Mouse (Mus musculus) forebrain, embryonic 14.5 days (tissue): Measurements from ENCODE around the gene Gart. TPM values are rescaled to one million over a fixed set of nuclear protein-coding genes. Genes with fewer than 3 reads are reported as not detected.

Source experiments
- ATAC-seq: fragments of 200-750 bp; cut with Nextera tagmentation; 2 replicates; pipeline ENCODE4 v1.8.0; 2017; ENCODE audit warnings: mild to moderate bottlenecking, moderate library complexity
- DNase-seq: peaks from one replicate; pipeline ENCODE4 v3.0.0-alpha.2; 2015; ENCODE audit warnings: low spot score
- H3K27ac ChIP-seq: fragments of 300-500 bp; sonication (generic); 2 replicates; pipeline ENCODE4 v1.5.1; 2014; ENCODE audit warnings: low read depth, mild to moderate bottlenecking, control low read depth, low read length, moderate library complexity
- H3K27me3 ChIP-seq: fragments of 300-500 bp; sonication (generic); replicated peaks from 2 replicates; pipeline ENCODE4 v1.6.1; 2014; ENCODE audit warnings: low read length, control low read depth, mixed read lengths; ENCODE audit not compliant: control insufficient read depth, insufficient read depth
- H3K36me3 ChIP-seq: fragments of 300-500 bp; sonication (generic); 2 replicates; pipeline ENCODE4 v1.6.1; 2014; ENCODE audit warnings: low read length, control low read depth; ENCODE audit not compliant: control insufficient read depth, insufficient read depth
- H3K4me1 ChIP-seq: fragments of 300-500 bp; sonication (generic); 2 replicates; pipeline ENCODE4 v1.6.1; 2014; ENCODE audit warnings: antibody characterized with exemption, low read length, control low read depth; ENCODE audit not compliant: control insufficient read depth, insufficient read depth
- H3K4me2 ChIP-seq: fragments of 300-500 bp; sonication (generic); 2 replicates; pipeline ENCODE4 v1.6.1; 2014; ENCODE audit warnings: mild to moderate bottlenecking, control low read depth, low read length
- H3K4me3 ChIP-seq: fragments of 300-500 bp; sonication (generic); 2 replicates; pipeline ENCODE4 v1.5.1; 2014; ENCODE audit warnings: low read depth, low read length, control low read depth
- H3K9ac ChIP-seq: fragments of 300-500 bp; sonication (generic); 2 replicates; pipeline ENCODE4 v1.6.1; 2014; ENCODE audit warnings: mild to moderate bottlenecking, low read length, control low read depth, moderate library complexity
- H3K9me3 ChIP-seq: fragments of 300-500 bp; sonication (generic); replicated peaks from 2 replicates; pipeline ENCODE4 v1.6.1; 2016; ENCODE audit warnings: low read length, control low read depth, mixed read lengths; ENCODE audit not compliant: control insufficient read depth
- WGBS: fragments of 180-500 bp; shearing (Covaris S2); extraction: QIAGEN DNeasy Blood & Tissue Kit; methylation state at CpG from one replicate; pipeline ENCODE4 v1.1.7; 2014; 5-methylcytosine and 5-hydroxymethylcytosine counted together
- polyA plus RNA-seq: library from polyadenylated mRNA; unstranded; fragments of >200 nt; fragmentation: Nextera tagmentation; extraction: Ambion mirVana; gene quantifications from 2 replicates; pipeline ENCODE4 v1.2.1, GENCODE M21; 2014

Gart gene
- polyA plus RNA-seq, 1 experiment from 2014 or later: 64.9 TPM

DNA sequence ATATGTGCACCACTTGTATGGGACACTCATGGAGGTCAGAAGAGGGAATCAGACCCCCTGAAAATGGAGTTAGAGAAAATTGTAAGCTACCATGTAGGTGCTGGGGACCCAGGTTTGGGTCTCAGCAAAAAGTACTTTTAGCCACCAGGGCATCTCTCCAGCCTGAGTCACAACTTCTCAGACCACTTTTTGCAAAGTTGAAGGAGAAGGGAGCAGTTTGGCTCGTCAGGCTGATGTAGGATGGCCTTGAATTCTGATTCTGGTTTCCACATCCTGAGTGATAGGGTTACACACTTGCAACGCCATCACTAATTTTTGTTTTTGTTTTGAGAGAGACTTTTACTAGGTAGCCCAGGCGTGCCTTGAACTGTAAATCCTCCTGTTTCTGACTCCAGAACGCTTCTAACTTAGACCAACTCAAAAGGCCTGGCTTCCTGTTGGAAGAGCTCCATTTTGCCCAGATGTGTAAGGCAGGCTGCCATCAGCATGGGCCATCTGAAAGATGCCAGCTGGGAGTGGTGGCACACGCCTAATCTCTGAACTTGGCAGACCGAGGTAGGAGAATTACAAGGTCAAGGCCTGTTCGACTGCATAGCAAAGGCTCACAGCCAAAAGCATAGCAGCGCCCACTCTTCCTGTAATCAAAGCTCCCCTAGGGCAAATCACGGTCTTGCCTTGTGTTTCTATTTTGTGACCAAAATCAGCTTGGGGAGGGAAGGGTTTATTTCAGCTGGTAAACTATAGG is 37.1 kb downstream of the Gart start:
- Histone ChIP-seq H3K27ac (no peak overlapping the region), H3K36me3 (no peaks in the 10 kb centered on the region), H3K4me1 (no peaks in the 10 kb centered on the region), H3K27me3 (no peaks in the 10 kb centered on the region), H3K4me3 (no peak overlapping the region), H3K9ac (no peak overlapping the region), H3K9me3 (no peaks in the 10 kb centered on the region), H3K4me2 (no peak overlapping the region)
- DNase-seq (no peak), ATAC-seq (no peak)
- WGBS: 82% methylated on average over 9 of the region's 9 CpGs

DNA sequence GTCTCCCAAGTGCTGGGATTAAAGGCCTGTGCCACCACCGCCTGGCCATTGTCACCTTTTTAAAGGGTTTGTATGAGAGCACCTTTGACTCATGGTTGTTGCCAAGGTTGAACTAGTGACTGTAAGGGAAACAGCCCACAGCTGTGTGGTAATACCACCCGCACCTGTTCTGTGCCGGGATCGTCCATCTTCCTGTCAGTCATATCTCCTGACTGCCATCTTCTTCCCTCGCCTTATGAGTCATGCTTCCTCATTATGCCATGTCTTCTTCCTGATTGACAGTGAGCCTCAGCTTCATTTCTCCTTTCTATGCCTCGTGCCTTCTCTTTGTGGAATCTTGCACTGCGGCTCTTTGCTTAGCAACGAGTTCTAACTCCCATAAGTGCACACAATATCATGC is 39.8 kb downstream of the Gart start:
- ATAC-seq (no peak), DNase-seq (no peak)
- Histone ChIP-seq H3K9ac (no peak overlapping the region), H3K27me3 (no peaks in the 10 kb centered on the region), H3K36me3 (no peaks in the 10 kb centered on the region), H3K4me2 (no peak overlapping the region), H3K4me1 (no peaks in the 10 kb centered on the region), H3K27ac (no peak overlapping the region), H3K9me3 (no peaks in the 10 kb centered on the region), H3K4me3 (no peak overlapping the region)
- 92% methylated on average over 8 of the region's 8 CpGs for WGBS

DNA sequence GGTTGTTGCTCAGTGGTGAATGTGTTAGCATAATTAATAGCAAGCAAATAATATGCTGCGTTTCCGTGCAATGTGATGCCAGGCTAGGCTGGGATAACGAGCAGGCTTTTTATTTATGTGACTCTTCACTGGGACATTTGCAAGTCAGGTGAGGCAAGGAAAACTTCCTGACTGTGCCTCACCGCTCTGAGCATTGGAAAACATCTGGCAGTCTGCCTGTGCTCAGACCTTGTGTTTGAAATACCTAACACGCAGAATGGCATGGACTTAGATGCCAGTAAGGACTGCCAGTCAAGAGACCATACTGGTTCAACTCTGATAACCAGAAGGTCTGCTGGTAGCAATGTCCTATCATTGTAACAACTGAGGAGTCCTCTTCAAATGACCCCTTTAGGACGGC is 41.6 kb downstream of the Gart start:
- H3K4me2 ChIP-seq: no peak overlapping the region
- WGBS: 64% methylated on average over 6 of the region's 6 CpGs
- no peak overlapping the region for H3K27ac ChIP-seq
- DNase-seq (no peak), ATAC-seq (no peak)
- no peaks in the 10 kb centered on the region for H3K9me3 ChIP-seq
- no peaks in the 10 kb centered on the region for H3K36me3 ChIP-seq
- H3K4me3 ChIP-seq: no peak overlapping the region
- no peaks in the 10 kb centered on the region for H3K4me1 ChIP-seq
- H3K27me3 ChIP-seq: no peaks in the 10 kb centered on the region
- no peak overlapping the region for H3K9ac ChIP-seq

DNA sequence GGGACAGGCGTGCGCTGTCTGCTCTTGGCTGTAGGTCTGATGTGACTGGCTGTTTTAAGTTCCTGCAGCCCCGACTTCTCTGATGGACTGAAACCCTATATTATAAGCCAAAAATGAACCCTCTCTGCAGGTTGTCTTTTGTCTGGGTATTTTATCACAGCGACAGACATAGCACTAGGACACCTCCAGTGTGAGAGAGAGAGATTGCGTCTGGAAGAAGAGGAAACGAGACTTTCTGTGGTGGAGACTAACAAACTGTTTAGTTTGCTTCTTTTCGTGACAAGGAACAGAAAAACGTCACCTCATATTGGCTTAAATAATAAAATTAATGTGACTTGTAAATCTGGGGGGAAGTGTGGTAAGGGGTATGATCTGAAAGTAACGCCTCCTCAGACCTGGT is 45.1 kb downstream of the Gart start:
- no peak overlapping the region for H3K4me3 ChIP-seq
- 79% methylated on average over 9 of the region's 9 CpGs for WGBS
- peaks cover under 1% of the 10 kb centered on the region; the same call in 1 of the 2 replicates for H3K4me1 ChIP-seq
- no peaks in the 10 kb centered on the region for H3K9me3 ChIP-seq
- ATAC-seq (no peak), DNase-seq (no peak)
- H3K27ac ChIP-seq: no peak overlapping the region
- no peak overlapping the region for H3K4me2 ChIP-seq
- H3K36me3 ChIP-seq: no peaks in the 10 kb centered on the region
- no peaks in the 10 kb centered on the region for H3K27me3 ChIP-seq
- no peak overlapping the region for H3K9ac ChIP-seq

DNA sequence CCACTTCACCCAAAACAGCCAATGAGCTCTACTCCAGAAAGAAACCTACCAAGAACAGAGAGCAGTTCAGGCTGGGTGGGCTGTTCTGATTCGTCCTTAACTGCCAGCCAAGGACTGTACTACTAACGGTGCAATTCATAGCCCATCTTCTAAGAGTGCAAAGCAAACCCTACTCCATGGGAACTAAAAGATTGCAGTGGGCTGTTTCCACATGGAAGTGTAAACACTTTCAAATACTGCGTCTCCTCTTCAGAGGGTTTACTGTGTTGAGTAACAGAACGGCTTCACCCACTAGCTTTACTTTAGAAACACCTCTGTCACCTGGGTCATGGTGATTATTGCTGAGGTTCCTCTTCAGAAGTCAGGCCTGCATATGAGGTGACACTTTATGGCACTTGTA is 45.7 kb downstream of the Gart start:
- WGBS: 84% methylated on average over 4 of the region's 4 CpGs
- Histone ChIP-seq H3K4me1 (peaks cover 5% of the 10 kb centered on the region; the same call in 1 of the 2 replicates), H3K27me3 (no peaks in the 10 kb centered on the region), H3K9me3 (no peaks in the 10 kb centered on the region), H3K4me3 (no peak overlapping the region), H3K4me2 (no peak overlapping the region), H3K27ac (no peak overlapping the region), H3K36me3 (no peaks in the 10 kb centered on the region), H3K9ac (no peak overlapping the region)
- no peak for DNase-seq
- no peak for ATAC-seq

DNA sequence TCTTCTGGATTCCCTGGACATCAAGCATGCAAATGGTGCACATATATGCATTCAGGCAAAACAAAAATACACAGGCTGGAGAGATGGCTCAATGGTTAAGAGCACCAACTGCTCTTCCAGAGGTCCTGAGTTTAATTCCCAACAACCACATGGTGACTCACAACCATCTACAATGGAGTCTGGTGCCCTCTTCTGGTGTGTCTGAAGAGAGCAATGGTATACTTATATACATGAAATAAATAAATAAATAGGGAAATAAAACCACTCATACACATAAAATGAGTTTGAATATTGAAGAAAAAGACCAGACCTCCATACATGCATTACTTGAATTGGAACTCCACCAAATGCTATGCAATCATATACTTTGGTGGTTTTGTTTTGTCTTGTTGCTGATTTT is 47.5 kb downstream of the Gart start:
- Histone ChIP-seq H3K27me3 (no peaks in the 10 kb centered on the region), H3K9ac (no peak overlapping the region), H3K36me3 (no peaks in the 10 kb centered on the region), H3K27ac (no peak overlapping the region), H3K4me2 (no peak overlapping the region), H3K4me3 (no peak overlapping the region), H3K4me1 (peaks cover 8% of the 10 kb centered on the region; the same call in 1 of the 2 replicates), H3K9me3 (no peaks in the 10 kb centered on the region)
- ATAC-seq (no peak), DNase-seq (no peak)

DNA sequence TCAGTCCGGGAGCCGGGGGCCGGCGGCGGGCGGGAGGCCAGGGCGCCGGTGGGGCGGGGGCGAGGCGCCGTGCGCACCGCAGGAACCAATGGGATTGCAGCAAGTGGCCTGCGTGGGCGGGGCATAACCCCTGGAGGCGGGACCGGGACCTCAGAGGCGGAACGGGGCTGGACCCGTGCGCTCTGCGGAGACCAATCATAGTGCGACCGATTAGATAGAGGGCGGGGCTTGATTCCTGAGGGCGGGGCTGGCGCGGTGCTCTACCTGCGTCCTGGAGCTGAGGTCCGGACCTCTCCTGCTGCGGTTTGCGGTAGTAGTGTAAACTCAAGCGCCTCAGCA is 49.1 kb downstream of the Gart start, which contains the start of gene Tmem50b:
TSS of gene Tmem50b (minus strand) at position 129 of the 339 bp plus-strand sequence.
- peak; percentile 98 for DNase-seq
- Histone ChIP-seq H3K4me2 (peak within 1 kb of the TSS; percentile 78), H3K36me3 (no peaks in the 10 kb centered on the region), H3K4me3 (peak within 1 kb of the TSS; percentile 82), H3K9me3 (no peaks in the 10 kb centered on the region), H3K9ac (peak within 1 kb of the TSS; percentile 82), H3K4me1 (peaks cover 8% of the 10 kb centered on the region; the same call in 1 of the 2 replicates), H3K27ac (peak within 1 kb of the TSS; percentile 52; the same call in 1 of the 2 replicates), H3K27me3 (no peaks in the 10 kb centered on the region)
- WGBS: under 1% methylated on average over 34 of the region's 34 CpGs
- peak; percentile 99 for ATAC-seq

DNA sequence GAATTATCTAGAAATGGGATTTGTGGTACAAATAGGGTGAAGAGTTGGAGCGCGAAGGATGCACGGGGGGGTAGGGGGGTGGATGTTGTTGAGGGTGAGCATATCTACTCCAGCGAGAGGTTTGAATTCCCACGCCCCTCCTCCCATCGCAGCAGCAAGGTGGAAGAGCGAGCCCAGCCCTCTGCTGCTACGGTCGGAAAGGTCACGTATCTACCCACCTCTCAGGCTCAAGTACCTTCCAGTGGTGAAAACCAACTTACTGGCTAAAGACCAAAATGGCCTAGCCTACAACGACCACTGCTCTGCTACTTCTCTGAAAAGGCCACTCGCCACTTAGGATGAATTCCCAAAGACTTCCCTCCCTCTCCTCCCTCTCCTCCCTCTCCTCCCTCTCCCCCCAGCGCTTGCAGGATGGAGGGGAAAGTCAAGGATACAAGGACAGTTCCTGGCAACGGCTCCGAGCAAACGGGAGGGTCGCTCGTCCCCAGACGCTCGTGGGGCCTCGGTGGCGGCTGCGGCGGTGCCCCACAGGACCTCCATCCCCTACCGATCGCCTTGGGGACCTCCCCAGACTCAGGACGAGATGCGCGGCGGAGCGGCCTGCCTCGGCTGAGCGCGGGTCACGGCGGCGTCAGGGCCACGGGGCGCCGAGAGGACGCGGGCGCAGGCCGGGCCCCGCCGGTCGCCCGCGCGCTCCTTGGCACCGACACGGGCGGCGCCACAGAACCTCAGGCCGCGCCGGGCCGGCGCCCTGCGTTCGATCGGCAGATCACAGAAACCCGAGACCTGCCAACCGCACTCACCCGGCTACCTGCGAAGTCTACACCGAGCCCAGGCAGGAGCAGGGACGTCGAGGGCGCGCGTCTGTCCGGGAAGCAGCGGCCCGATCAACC is 49.7 kb downstream of the Gart start:
- Histone ChIP-seq H3K4me1 (peaks cover 8% of the 10 kb centered on the region; the same call in 1 of the 2 replicates), H3K36me3 (no peaks in the 10 kb centered on the region), H3K27ac (peak overlapping the region; percentile 52; the same call in 1 of the 2 replicates), H3K9ac (peak overlapping the region; percentile 82), H3K4me2 (peak overlapping the region; percentile 78), H3K4me3 (peak overlapping the region; percentile 82), H3K27me3 (no peaks in the 10 kb centered on the region), H3K9me3 (no peaks in the 10 kb centered on the region)
- peak; percentile 0 for ATAC-seq
- peak; percentile 48 for DNase-seq
- WGBS: under 1% methylated on average over 74 of the region's 75 CpGs

DNA sequence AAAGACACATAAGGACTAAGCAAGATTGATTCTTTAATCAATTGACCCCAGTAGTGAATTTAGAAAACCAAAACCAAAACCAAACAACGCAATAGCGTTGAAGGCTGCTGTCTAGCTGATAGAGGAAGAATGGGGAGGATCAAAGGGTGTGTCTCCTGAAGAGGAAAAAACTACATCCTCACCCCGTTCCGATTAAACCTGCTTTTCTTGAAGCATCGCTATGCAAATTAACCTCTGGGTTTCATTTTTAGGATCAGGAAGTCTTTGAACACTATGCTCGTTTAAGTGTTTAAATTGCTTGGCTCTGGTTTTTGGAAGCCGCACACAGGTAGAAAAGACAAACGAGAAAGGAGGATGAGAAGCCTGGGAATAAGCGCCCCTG is 50.4 kb downstream of the Gart start:
- peaks cover 8% of the 10 kb centered on the region; the same call in 1 of the 2 replicates for H3K4me1 ChIP-seq
- peak overlapping the region; percentile 82 for H3K4me3 ChIP-seq
- H3K9me3 ChIP-seq: no peaks in the 10 kb centered on the region
- peak overlapping the region; percentile 82 for H3K9ac ChIP-seq
- DNase-seq (no peak), ATAC-seq (no peak)
- H3K27ac ChIP-seq: no peak overlapping the region
- no peaks in the 10 kb centered on the region for H3K36me3 ChIP-seq
- 15% methylated on average over 9 of the region's 9 CpGs for WGBS
- peak overlapping the region; percentile 78 for H3K4me2 ChIP-seq
- H3K27me3 ChIP-seq: no peaks in the 10 kb centered on the region
